Mouse (Mus musculus): Measurements from ENCODE around the gene Flot1. TPM values are rescaled to one million over a fixed set of nuclear protein-coding genes. Genes with fewer than 3 reads are reported as not detected.

Flot1 gene
- polyA plus RNA-seq, 1 experiment from 2014 or later, result 45.3 TPM

DNA sequence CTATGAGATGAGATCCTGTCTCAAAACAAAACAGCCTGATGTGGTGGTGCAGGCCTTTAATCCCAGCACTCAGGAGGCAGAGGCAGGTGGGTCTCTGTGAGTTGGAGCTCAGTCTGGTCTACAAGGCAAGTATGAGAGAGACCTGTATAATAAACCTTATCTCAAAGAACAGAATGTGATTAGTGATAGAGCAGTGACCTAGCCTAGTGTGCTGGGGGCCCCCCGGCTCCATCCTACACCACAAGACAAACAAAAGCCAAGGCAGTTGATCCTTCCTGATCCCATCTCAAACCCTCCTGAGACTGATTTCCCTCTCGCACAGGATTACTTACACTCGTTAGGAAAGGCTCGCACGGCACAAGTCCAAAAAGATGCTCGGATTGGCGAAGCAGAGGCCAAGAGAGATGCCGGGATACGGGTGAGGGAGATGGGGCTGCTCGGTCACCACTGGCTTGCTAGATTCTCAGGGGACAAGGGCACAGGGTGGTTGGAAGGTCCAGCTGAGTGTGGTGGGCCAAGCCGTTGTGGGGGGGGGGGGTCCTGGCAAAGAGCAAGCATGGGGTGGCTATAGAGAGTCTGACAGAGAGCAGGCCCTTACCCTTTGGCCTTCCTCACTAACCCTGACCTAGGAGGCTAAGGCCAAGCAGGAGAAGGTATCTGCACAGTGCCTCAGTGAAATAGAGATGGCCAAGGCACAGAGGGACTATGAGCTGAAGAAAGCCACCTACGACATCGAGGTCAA is 2.2 kb downstream of the Flot1 start:
- Histone ChIP-seq H3K4me2 (no peak overlapping the region), H3K9me3 (no peaks in the 10 kb centered on the region), H3K9ac (no peak overlapping the region), H3K27me3 (replicated peaks) (no peaks in the 10 kb centered on the region), H3K4me1 (peaks cover 20% of the 10 kb centered on the region), H3K4me3 (replicated peaks) (no peak overlapping the region), H3K36me3 (peaks cover 6% of the 10 kb centered on the region; the same call in 1 of the 2 replicates), H3K27ac (no peak overlapping the region)
- no peak for ATAC-seq (ENCODE audit: insufficient read depth, low FRiP score, low read depth)
- WGBS, result 92% methylated on average over 13 of the region's 13 CpGs

DNA sequence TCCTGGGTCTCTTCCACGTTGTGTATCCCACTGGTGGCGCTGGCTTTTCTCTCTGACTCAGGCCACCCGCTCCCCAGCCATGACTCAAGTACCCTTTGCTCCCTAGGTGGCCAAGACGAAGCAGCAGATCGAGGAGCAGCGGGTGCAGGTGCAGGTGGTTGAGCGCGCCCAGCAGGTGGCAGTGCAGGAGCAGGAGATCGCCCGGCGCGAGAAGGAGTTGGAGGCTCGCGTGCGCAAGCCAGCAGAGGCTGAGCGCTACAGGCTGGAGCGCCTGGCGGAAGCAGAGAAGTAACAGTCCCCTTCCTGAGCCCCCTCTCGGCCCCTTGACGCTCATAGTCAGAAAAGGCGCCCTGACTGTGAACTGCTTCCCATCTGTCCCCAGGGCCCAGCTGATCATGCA is 6.7 kb downstream of the Flot1 start:
- no peaks in the 10 kb centered on the region for H3K9me3 ChIP-seq
- H3K36me3 ChIP-seq, result peaks cover 24% of the 10 kb centered on the region
- H3K9ac ChIP-seq, result no peak overlapping the region
- WGBS, result 2% methylated on average over 21 of the region's 21 CpGs
- peak overlapping the region; percentile 43 for H3K4me2 ChIP-seq
- peak overlapping the region; percentile 73 for H3K27ac ChIP-seq
- peaks cover 21% of the 10 kb centered on the region for H3K4me1 ChIP-seq
- H3K27me3 ChIP-seq (replicated peaks), result no peaks in the 10 kb centered on the region
- H3K4me3 ChIP-seq (replicated peaks), result no peak overlapping the region
- peak; percentile 82 for ATAC-seq (ENCODE audit: insufficient read depth, low FRiP score, low read depth)

DNA sequence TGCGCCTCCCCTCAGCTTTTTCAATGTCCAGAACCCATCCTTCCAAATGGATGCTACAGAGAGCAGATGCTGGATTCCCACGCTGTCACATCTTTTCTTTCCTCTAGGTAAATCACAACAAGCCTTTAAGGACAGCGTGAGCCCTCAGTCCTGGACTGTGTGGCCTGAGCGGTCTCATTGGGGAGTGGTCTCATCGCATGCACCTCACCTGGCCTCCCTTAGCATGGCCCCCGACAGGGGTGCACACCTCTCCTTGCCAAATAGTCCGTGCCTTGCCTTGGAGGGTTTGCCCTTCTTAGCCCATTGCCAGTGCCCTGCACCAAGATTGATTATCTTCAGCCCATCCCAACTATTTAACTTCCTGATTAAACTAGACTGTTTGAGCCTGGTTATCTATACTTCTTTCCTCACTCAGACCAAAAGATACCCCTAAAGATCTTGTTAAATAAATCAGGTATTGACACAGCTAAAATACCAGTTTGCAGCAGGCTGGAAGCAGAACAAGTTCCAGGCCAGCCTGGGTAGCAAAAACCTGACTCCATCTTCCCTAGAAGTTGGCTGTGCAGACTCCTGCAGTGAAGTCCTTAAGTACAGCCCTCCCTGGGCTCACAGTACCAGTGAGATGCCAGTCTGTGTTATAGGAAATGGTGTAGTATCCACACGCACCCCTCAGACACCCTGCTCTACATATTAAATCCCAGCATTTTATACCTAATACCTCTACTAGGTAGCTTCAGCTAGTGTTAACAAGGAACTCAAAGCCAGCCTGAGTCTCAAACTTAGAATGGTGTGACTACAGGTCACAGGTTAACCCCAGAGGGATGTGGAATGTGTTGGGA is 9.6 kb downstream of the Flot1 start:
- no peaks in the 10 kb centered on the region for H3K27me3 ChIP-seq (replicated peaks)
- ATAC-seq (ENCODE audit: insufficient read depth, low FRiP score, low read depth), result no peak
- no peak overlapping the region for H3K4me2 ChIP-seq
- H3K27ac ChIP-seq, result 0 out of 2 replicates have a peak overlapping the region, but pooled peaks have one; percentile 22
- 56% methylated on average over 8 of the region's 8 CpGs for WGBS
- H3K9me3 ChIP-seq, result no peaks in the 10 kb centered on the region
- peaks cover 38% of the 10 kb centered on the region for H3K4me1 ChIP-seq
- peaks cover 35% of the 10 kb centered on the region for H3K36me3 ChIP-seq
- H3K9ac ChIP-seq, result no peak overlapping the region
- H3K4me3 ChIP-seq (replicated peaks), result no peak overlapping the region

DNA sequence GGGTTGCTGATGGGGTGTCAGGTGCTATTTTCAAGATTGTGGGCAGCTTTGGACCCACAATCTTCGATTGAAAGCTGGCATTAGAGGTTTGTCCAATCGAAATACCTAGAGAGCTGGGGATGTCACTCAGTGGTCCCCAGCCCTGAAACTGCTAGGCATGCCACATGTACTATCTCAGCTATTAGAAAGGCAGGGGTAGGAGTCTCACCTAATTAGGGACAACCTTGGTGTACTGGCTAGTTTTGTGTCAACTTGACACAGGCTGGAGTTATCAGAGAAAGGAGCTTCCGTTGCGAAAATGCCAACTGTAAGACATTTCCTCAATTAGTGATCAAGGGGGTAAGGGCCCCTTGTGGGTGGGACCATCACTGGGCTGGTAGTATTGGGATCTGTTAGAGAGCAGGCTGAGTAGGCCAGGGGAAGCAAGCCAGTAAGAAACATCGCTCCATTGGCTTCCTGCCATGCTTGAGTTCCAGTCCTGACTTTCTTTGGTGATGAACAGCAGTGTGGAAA is 10.3 kb downstream of the Flot1 start:
- H3K9ac ChIP-seq, result no peak overlapping the region
- H3K9me3 ChIP-seq, result no peaks in the 10 kb centered on the region
- H3K27ac ChIP-seq, result no peak overlapping the region
- no peak overlapping the region for H3K4me2 ChIP-seq
- H3K27me3 ChIP-seq (replicated peaks), result no peaks in the 10 kb centered on the region
- peaks cover 32% of the 10 kb centered on the region for H3K36me3 ChIP-seq
- WGBS, result 22% methylated on average over 5 of the region's 5 CpGs
- no peak overlapping the region for H3K4me3 ChIP-seq (replicated peaks)
- no peak for ATAC-seq (ENCODE audit: insufficient read depth, low FRiP score, low read depth)
- H3K4me1 ChIP-seq, result peaks cover 38% of the 10 kb centered on the region

DNA sequence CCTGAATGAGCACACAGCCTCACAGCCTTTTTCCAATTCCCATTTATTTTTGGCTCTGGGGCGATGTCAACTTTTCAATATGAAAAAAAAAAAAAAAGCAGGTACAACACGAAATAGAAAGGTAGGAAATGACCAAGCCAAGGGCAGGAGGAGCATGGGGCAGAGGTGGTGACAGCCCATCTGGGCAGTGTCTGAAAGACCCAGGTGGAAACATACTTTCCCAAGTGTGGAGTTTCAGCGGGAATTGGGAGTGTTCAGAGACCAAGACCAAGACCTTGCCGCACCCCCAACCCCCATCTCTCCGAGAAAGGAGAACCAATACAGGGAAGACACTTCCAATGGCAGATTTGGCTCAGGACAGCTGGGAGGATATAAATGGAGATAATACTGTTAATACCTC is 10.9 kb downstream of the Flot1 start:
- no peak overlapping the region for H3K9ac ChIP-seq
- H3K4me1 ChIP-seq, result peaks cover 38% of the 10 kb centered on the region
- WGBS, result 59% methylated on average over 5 of the region's 5 CpGs
- ATAC-seq (ENCODE audit: insufficient read depth, low FRiP score, low read depth), result no peak
- no peaks in the 10 kb centered on the region for H3K9me3 ChIP-seq
- H3K27ac ChIP-seq, result no peak overlapping the region
- H3K4me3 ChIP-seq (replicated peaks), result no peak overlapping the region
- peaks cover 32% of the 10 kb centered on the region for H3K36me3 ChIP-seq
- no peaks in the 10 kb centered on the region for H3K27me3 ChIP-seq (replicated peaks)
- no peak overlapping the region for H3K4me2 ChIP-seq

DNA sequence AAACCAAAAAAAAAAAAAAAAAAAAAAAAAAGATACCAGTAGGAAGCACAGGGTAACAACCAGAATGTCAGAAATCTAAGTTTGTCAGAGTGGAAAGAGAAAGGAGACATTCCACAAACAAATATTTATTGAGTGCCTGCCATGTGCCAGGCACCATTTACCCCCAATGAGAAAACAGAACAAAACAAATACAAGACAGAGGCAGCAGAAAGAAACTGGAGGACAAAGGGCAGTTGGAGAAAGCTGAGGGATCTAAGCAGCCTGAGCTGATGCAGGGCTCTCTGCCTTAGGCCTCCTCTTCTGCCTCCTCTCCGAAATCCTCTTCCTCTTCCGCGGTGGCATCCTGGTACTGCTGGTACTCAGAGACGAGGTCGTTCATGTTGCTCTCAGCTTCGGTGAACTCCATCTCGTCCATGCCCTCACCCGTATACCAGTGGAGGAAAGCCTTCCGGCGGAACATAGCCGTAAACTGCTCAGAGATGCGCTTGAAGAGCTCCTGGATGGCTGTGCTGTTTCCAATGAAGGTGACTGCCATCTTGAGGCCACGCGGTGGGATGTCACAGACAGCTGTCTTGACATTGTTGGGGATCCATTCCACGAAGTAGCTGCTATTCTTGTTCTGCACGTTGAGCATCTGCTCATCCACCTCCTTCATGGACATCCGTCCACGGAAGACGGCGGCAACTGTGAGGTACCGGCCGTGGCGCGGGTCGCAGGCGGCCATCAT is 11.8 kb downstream of the Flot1 start:
- H3K9ac ChIP-seq, result peak overlapping the region; percentile 16; the same call in 1 of the 2 replicates
- peaks cover 32% of the 10 kb centered on the region for H3K36me3 ChIP-seq
- WGBS, result 73% methylated on average over 26 of the region's 26 CpGs
- H3K4me3 ChIP-seq (replicated peaks), result peak overlapping the region; percentile 67
- H3K27me3 ChIP-seq (replicated peaks), result no peaks in the 10 kb centered on the region
- H3K4me2 ChIP-seq, result peak overlapping the region; percentile 81
- peaks cover 36% of the 10 kb centered on the region for H3K4me1 ChIP-seq
- H3K9me3 ChIP-seq, result no peaks in the 10 kb centered on the region
- ATAC-seq (ENCODE audit: insufficient read depth, low FRiP score, low read depth), result no peak
- H3K27ac ChIP-seq, result no peak overlapping the region; the same call in 1 of the 2 replicates

DNA sequence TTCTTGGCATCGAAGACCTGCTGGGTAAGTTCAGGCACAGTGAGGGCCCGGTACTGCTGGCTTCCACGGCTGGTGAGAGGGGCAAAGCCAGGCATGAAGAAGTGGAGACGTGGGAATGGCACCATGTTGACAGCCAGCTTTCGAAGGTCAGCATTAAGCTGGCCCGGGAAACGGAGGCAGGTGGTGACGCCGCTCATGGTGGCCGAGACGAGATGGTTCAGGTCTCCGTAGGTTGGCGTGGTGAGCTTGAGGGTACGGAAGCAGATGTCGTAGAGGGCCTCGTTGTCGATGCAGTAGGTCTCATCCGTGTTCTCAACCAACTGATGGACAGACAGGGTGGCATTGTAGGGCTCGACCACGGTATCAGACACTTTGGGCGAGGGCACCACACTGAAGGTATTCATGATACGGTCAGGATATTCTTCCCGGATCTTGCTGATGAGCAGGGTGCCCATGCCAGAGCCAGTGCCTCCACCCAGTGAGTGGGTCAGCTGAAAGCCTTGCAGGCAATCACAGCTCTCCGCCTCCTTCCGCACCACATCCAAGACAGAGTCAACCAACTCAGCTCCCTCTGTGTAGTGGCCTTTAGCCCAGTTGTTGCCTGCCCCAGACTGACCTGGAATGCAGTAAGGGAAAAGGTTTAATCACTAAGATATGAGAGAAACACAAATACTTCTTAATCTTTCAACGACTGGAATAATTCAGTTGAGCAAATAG is 12.6 kb downstream of the Flot1 start:
- Histone ChIP-seq H3K9ac (no peak overlapping the region; the same call in 1 of the 2 replicates), H3K4me3 (replicated peaks) (peak overlapping the region; percentile 67), H3K36me3 (peaks cover 32% of the 10 kb centered on the region), H3K27me3 (replicated peaks) (no peaks in the 10 kb centered on the region), H3K9me3 (no peaks in the 10 kb centered on the region), H3K4me1 (peaks cover 29% of the 10 kb centered on the region), H3K27ac (no peak overlapping the region; the same call in 1 of the 2 replicates), H3K4me2 (peak overlapping the region; percentile 81)
- 65% methylated on average over 26 of the region's 26 CpGs for WGBS
- ATAC-seq (ENCODE audit: insufficient read depth, low FRiP score, low read depth), result no peak

DNA sequence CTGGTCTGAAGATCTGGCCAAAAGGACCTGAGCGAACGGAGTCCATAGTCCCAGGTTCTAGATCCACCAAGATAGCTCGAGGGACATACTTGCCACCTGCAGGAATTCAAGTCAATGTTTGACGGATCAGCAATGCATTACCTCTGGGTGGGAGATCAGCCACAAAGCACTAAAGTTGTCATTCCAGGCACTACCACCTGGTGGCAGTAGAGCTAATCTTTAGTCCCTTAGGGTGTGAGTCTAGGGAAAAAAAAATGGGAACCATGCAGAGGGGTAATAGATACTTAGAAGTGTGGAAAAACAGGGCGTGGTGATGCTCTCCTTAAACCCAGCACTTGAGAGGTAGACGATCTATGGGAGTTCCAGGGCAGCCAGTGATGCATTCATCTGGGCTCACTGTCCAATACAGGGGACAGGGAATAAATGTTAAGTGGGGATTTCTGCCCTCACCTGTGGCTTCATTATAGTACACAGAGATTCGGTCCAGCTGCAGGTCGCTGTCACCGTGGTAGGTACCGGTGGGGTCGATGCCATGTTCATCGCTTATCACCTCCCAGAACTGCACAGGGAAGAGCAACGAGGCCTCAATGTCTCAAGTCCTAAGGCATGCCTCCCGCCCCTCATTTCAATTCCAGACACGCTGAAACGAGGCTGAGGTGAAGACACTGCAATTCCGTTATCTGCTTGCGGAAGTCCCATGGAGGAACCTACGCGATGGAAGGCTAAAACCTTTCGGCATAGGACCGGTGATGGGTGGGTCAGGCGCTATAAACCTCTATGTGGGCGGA is 13.3 kb downstream of the Flot1 start:
- 5% methylated on average over 24 of the region's 24 CpGs for WGBS
- ATAC-seq (ENCODE audit: insufficient read depth, low FRiP score, low read depth), result no peak
- Histone ChIP-seq H3K27ac (peak overlapping the region; percentile 95), H3K4me3 (replicated peaks) (peak overlapping the region; percentile 67), H3K4me1 (peaks cover 28% of the 10 kb centered on the region), H3K4me2 (peak overlapping the region; percentile 81), H3K9ac (peak overlapping the region; percentile 81), H3K36me3 (peaks cover 29% of the 10 kb centered on the region), H3K27me3 (replicated peaks) (no peaks in the 10 kb centered on the region), H3K9me3 (no peaks in the 10 kb centered on the region)

DNA sequence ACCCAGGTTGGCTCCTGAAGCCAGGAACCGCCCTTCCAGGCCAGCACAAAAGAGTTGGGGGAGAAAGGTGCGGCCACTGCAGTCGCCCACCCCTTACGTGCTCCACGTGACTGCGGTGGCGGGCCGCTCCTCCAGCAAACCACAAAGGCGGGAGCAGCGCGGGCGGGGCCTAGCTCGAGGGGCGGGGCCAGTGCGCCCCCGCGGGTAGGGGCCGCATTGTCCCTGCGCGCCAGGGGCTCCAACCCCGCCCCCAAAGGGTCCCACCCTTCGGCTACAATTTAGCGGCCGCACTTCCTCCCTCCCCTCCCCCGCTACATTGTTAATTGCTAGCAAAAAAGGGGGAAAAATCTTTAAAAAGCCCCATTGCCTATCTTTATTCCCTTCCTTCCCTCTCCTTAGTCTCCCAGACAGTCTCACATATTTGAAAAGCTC is 14.0 kb downstream of the Flot1 start:
- Histone ChIP-seq H3K4me3 (replicated peaks) (peak overlapping the region; percentile 67), H3K4me1 (peaks cover 28% of the 10 kb centered on the region), H3K27ac (peak overlapping the region; percentile 95), H3K36me3 (peaks cover 29% of the 10 kb centered on the region), H3K27me3 (replicated peaks) (no peaks in the 10 kb centered on the region), H3K9me3 (no peaks in the 10 kb centered on the region), H3K4me2 (peak overlapping the region; percentile 81), H3K9ac (peak overlapping the region; percentile 81)
- WGBS, result under 1% methylated on average over 24 of the region's 25 CpGs
- peak; percentile 6; the same call in 1 of the 2 replicates for ATAC-seq (ENCODE audit: insufficient read depth, low FRiP score, low read depth)

DNA sequence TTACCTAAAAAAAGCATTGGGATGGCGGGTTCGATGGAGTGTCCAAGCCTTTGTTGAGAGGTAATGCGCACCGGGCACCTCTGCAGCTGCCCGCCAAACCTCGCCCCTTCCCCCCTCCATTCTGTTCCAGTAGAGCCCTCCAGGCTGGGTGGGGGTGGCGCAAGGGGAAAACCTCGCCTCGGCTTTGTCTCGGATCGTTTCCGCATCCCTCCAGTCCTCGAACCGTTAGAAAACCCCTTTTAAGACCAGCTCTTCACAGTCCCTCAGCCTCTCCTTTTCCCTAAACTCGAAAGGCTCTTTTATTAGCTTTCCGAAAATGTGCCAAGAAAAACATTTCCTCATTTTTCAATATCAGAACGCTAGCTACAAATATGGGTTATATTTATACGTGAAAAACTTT is 14.5 kb downstream of the Flot1 start:
- H3K27me3 ChIP-seq (replicated peaks), result no peaks in the 10 kb centered on the region
- peak overlapping the region; percentile 95 for H3K27ac ChIP-seq
- peak overlapping the region; percentile 81 for H3K4me2 ChIP-seq
- under 1% methylated on average over 18 of the region's 18 CpGs for WGBS
- no peaks in the 10 kb centered on the region for H3K9me3 ChIP-seq
- no peak for ATAC-seq (ENCODE audit: insufficient read depth, low FRiP score, low read depth)
- H3K9ac ChIP-seq, result peak overlapping the region; percentile 81
- H3K4me1 ChIP-seq, result peaks cover 33% of the 10 kb centered on the region
- H3K36me3 ChIP-seq, result peaks cover 26% of the 10 kb centered on the region
- peak overlapping the region; percentile 67 for H3K4me3 ChIP-seq (replicated peaks)

All from stomach, embryonic 15.5 days (tissue).